Mouse (Mus musculus) spleen, adult 18-20 months (tissue): ENCODE measurements around the gene Fut11.
"Not testable (repeated sequence)": the region's sequence is repeated elsewhere in the genome, so short reads cannot be mapped to it uniquely, and the experiment has no call there.

Experiments
- DNase-seq, 2 experiments: peaks; one replicate each; pipeline ENCODE4 v3.0.0; 2022; ENCODE audit warnings: mixed read lengths in 2 of 2

Fut11 gene

DNA sequence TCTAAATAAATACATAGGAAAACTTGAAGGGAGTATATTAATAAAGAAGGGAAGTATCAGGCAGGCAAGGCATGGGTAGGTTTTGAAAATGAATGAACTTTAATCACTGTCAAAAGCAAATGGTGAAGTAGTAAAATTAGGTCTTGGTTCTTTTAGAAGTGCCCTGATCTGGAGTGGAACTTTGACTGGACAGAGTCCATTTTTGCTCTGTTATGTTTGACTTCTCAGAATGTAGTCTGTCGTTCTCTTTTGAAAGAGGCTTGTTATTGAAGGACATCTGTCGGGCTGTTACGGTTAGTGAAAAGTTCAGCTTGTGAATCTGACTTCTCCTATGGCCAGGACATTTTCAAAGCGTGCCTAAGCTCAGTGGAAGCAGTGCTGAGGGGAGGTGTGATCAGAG is 16.9 kb upstream of the Fut11 start:
- DNase-seq, result no peak

DNA sequence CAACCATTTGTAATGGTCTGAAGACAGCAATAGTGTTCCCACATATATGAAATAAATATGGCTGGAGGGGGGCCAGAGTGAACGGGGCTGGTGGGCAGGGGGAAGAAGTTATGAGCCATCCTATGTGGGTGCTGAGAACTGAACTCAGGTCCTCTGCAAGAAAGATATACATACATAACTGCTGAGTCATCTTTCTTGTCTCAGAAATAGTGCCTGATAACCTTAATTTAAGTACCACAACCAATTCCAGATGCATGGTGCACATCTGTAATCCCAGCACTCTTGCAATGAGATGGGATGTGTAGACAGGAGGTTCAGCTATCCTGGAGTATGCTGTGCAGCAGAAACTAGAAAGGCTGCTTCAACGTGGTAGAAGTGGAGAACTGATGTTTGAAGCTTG is 13.0 kb upstream of the Fut11 start:
- no peak for DNase-seq

DNA sequence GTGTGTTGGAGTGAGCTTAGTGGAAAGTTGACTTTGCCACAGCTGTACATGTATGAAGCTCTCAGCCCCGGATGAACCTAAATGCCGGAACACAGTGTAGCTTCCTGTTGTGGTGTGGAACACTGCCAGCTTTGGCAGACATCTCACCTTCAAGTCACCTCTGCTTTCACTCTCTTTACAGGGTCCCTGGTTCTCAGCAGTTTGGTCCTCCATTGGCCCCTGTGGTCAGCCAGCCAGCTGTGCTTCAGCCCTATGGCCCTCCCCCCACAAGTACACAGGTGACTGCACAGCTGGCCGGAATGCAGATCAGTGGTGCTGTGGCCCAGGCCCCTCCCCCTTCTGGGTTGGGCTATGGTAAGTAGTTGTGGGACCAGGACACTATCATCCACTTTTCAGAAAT is 12.3 kb upstream of the Fut11 start:
- DNase-seq, result peak; percentile 59 to 63

DNA sequence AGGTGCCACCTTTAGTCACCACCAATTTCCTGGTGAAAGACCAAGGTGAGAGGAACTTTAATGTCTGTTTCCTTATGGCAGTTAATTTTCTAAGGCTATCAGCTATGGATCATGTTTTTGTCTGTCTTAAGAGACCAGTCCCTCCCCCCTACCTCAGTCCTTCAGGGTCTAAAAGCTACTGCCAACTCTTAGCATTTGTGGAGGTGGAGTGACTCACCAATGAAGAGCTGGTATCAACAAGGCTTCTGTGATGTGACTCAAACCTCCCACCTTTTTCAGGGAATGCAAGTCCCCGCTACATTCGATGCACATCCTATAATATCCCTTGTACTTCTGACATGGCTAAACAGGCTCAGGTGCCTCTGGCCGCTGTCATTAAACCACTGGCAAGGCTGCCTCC is 8.2 kb upstream of the Fut11 start:
- no peak for DNase-seq

DNA sequence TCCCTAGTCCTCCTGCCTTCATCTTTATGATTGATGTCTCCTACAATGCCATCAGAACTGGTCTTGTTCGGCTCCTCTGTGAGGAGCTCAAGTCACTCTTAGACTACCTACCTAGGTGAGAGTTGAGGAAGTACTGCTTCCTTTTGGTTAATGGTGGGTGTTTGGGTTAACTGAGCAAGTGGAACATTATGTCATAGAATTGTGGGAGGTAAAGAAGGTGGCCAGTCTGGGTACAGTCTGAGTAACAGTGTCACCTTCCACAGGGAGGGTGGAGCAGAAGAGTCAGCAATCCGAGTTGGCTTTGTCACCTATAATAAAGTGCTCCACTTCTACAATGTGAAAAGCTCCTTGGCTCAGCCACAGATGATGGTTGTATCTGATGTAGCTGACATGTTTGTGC is 5.8 kb upstream of the Fut11 start:
- DNase-seq, result no peak

DNA sequence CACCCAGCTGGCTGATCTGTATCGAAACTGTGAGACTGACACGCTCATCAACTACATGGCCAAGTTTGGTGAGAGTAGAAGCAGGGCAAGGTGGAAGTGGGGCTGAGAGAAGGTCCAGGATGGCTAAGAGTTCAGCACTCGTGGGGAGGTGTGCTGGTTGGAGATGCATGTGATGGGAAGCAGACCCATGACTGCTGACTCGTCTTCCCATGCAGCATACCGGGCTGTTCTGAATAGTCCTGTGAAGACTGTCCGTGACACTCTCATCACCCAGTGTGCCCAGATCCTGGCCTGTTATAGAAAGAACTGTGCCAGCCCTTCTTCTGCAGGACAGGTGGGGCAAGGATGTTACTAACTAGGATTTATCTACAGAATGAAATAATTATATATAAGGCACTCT is 3.0 kb upstream of the Fut11 start:
- no peak for DNase-seq

DNA sequence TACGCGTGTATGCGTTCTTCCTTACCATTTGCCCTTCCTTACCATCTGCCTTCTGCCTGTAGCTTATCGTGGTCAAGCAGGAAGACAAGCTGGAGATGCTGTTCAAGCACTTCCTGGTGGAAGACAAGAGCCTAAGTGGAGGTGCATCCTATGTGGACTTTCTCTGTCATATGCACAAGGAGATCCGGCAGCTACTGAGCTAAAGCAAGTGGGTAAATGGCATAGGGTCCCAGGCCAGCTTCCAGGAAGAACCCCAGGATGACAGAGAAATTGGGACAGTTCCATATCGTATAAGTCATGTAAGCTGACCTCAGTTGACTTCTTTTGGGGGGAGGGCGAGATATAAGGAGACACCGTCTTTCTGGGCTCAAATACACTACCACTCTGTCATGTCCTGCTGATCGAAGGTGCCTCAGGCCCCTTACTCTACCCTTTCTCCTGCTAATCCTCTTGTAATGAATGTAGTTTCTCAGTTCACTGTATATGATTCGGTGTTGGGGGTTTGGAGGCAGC is 1.1 kb upstream of the Fut11 start:
- DNase-seq, result no peak

DNA sequence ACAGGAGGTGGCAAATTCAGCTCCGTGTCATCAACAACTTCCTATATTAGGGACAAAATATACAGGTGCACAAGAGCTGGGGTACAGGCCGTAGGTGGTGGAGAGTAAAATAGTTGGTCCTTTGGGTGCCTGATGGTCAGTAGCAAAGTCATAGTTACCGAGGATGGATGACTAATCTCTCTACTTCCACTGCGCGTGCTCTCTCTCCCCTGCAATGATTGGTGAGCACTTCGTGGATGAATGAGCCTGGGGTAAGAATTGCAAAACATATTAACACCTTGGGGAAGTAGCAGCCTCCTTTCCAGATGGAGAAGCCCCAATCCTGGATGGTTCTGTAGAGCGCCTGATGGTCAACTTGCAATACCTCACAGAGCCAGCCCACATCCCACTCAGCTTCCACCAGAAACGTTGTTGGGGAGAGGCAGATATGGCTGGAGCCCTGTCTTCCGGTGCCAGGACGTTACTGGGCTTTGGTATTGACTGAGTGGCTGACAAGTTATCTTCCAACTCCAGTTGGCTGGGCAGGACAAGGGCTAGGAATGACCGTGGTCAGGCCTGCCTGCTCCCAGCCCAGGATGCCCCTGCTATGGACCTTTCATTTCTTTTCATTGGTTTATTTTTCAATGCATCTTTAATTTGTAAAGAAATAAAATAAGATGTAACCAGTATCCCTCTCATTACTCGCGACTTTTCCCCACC is 434 bp upstream of the Fut11 start:
- no peak for DNase-seq

DNA sequence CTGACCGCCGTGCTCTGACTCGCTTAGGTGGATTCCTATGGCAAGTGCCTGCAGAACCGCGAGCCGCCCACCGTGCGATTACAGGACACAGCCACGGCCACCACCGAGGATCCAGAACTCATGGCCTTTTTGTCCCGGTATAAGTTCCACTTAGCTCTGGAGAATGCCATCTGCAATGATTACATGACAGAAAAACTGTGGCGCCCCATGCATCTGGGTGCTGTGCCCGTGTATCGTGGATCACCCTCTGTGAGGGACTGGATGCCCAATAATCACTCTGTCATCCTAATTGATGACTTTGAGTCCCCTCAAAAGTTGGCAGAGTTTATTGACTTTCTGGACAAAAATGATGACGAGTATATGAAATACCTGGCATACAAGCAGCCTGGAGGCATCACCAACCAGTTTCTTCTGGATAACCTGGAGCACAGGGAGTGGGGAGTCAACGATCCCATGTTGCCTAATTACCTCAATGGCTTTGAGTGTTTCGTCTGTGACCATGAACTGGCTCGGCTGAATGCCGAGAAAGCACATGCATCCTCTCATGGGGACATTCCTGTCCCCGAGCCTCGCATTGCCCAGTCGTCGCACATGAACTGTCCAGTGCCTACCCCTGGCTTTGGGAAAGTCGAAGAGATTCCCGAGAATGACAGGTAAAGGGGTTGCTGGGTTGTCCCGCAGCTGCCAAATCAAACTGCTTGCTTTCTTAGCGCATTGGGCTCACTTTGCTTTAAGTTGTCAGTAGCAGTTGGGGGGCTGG is 1.2 kb downstream of the Fut11 start:
- no peak for DNase-seq

DNA sequence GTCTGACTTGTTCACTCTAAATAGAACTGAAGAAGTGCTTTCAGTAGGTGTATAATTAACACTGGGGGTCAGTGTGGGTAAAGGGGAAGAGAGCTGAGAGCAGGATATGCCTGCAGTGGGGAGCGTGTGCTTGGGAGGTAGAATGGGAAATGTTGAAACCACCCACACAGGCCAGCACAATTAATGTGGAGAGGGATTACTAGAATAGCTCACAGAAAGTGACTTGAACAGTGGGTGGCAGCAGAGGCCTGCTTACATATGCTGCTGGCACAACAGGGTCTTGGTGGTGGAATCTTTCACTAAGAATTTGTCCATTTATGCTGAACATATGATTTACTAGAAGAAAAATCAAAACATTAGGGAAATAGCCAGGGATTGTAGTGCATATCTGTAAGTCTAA is 2.2 kb downstream of the Fut11 start:
- DNase-seq, result peak in 1 of 2 experiments; percentile 44

DNA sequence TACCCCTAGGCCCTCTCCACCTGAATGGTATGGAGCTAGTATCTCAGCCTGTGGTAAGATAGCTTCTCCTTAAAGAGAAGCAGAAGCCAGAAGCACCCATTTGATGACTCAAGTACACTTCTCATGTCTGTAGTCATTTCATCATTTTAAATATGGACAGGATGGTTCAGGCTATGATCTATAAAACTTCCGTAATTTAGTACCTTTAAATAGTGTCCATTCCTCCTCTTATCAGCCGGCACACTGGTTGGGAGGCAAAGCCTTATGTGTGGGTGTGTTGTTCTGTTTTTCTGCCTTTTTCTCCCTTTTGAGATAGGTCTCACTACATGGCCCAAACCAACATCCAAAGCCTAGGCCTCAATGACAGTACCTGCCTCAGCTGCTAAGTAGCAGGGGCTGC is 3.7 kb downstream of the Fut11 start:
- no peak for DNase-seq

DNA sequence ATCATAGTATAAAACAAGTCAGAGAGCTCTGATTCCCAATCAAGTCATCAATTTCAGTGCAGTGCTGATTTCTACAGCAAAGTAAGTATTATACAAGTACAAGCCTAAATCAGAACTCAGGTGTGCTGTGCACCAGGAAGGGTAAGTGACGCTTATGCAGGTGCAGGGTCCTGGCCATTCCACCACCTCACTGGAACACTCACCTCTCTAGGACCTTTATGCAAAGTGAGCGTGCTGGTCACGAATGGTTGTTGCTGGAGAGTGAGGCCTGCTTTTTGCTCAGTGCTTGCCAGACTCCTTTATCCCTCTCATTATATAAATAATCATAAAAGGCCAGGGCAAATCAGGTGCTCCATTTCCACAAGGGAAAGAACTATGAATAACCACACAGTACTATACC is 5.6 kb downstream of the Fut11 start:
- no peak for DNase-seq

DNA sequence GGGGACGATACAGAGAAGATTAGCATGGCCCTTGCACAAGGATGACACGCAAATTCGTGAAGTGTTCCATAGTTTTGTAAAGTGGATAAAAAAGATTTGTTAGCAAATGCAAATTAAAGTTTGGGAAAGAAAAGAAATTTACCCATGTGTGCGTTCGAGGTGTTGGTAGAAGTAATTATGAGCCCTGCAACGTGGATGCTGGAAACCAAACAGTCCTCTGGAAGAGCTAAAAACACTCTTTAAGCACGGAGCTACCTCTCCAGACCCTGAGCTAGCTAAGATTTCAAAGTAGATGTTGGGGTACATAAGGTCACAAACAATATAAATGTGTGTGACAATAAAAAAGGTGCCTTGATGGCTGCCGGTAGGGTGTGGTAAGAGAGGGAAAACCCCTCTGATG is 6.8 kb downstream of the Fut11 start:
- no peak for DNase-seq

DNA sequence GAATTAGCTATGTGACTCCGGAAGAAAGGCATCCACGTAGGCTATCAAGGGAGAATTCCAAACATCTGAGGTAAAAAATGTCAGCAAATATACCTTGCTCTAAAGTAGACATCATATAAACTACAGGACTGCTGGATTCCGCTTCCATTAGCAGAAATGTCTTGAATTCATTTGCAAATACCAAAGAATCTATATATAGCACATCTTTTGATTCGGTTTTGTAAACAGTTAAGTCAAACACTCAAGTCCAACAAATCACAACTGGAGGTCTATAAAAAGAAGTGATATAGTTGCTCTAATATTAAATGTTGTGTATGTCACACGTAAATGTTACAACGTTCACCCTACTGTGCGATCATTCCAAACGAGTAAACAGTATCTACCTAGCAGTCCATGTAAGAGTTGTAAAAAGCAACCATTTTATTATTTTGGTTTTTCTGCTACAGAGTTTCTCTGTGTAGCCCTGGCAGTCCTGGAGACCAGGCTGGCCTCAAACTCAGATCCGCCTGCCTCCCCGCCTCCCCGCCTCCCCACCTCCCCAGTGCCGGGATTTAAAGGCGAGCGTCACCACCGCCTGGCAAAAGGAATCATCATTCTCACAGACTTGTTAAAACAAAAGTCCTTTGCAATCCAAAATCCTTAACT is 7.5 kb downstream of the Fut11 start:
- no peak for DNase-seq

DNA sequence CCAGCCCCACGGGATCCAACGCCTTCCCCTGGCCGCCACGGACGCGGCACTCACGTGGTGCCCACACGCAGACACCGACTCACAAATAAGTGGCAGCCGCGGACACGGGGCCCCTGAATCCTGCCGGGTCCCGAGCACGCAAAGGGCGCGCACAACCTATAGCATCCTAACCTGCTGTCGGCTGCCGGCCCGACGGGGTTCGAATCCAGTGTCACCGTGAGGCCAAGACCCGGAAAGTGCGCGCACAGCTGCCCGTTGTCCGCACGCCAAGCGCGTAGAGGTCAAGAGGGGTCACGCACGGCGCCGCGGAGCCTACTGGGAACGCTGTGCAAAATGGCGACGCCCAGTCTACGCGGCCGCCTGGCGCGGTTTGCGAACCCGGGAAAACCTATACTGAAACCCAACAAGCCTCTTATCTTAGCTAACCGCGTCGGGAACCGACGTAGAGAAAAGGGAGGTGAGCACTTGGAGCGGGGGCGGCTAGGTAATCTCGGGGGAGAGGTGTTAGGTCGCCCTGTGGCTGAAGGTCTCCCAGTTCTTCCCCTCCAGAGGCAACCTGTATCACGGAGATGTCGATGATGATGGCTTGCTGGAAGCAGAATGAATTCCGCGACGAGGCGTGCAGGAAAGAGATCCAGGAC is 8.1 kb downstream of the Fut11 start, which contains the start of gene Chchd1:
Chchd1 (plus strand) TSS at position 266 of the 641 bp plus-strand sequence.
- DNase-seq, result peak; percentile 74 to 87

DNA sequence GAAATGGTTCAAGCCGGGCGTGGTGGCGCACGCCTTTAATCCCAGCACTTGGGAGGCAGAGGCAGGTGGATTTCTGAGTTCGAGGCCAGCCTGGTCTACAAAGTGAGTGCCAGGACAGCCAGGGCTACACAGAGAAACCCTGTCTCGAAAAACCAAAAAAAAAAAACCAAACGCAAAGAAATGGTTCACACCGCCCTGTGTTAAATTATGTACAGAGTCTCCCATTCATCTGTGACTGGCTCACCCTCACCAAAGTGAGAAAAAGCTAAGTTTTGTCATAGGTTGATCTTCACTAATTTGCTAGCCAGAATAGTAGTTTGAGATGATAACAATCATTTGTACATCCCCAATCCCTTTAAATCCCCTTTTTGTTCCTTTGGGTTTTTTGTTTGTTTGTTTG is 8.7 kb downstream of the Fut11 start:
- DNase-seq, result not testable (repeated sequence)

DNA sequence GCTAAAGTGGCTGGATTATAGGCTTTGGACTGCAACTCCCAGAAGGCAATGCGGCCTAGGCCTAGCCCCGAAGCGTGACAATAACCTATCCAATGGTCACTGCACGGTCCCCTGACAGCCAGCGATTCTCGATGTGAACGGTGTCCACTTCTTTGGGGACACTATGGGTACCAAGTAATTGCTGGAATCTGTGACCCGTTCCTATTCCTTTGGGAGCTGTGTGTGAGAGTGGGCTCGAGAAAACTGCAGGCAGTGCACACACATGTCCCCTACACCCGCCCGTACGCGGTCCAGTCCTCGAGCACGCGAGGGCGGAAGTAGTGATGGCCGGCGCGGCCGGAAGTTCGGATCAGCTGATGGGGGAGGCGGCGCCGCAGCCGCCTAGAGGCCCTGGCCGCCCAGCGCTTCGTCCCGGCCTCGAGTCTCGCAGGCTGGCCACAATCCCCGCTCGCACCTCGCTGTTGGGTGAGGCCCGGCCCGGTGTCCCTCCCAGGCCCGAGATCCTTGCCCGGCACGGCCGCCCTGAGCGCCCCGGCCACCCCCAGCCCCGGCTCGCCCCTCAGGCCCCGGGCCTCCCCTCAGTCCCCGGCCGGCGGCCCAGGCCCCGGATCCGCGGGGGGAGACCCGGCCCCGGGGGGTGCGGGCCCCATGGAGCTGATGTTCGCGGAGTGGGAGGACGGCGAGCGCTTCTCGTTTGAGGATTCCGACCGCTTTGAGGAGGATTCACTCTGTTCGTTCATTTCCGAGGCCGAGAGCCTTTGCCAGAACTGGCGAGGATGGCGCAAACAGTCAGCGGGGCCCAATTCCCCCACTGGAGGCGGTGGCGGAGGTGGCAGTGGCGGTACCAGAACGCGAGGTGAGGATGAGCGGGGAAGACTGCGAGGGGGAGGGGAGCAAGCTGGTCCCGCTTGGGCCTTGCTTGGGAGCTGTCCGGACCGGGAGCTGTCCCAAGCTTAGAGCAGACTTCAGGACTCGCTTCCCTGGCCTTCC is 12.7 kb downstream of the Fut11 start, which contains the start of gene Zswim8:
Zswim8 (plus strand) TSS at position 352 of the 990 bp plus-strand sequence.
- DNase-seq, result peak; percentile 77 to 82

DNA sequence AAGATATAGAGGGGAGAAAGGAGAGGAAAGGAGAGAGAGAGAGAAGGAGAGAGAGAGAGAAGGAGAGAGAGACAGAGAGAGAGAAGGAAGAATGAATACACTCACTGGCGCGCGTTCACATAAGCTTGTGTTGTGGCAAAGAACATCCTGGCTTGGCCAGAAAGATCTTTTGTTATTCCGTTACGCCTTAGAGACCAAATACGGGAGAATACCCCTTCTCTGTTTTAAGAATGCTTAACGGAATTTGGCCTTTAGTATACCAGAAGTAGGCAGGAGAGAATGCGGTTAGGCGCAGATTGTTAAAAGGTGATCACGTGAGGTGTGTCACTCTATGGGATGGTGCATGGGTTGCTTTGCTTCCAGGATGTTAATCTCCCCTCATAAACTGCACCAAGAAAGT is 13.5 kb downstream of the Fut11 start:
- DNase-seq, result no peak

DNA sequence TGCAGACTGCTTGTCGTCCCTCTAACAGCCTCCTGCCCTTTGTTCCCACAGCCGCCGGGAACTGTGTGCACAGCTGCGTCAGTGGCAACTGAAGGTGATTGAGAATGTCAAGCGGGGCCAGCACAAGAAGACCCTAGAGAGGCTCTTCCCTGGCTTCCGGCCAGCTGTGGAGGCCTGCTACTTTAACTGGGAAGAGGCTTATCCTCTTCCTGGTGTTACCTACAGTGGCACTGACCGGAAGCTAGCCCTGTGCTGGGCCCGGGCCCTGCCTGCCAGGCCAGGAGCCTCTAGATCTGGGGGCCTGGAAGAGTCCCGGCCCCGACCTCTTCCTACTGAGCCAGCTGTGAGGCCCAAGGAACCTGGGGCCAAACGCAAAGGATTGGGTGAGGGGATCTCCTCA is 19.1 kb downstream of the Fut11 start:
- DNase-seq, result no peak

DNA sequence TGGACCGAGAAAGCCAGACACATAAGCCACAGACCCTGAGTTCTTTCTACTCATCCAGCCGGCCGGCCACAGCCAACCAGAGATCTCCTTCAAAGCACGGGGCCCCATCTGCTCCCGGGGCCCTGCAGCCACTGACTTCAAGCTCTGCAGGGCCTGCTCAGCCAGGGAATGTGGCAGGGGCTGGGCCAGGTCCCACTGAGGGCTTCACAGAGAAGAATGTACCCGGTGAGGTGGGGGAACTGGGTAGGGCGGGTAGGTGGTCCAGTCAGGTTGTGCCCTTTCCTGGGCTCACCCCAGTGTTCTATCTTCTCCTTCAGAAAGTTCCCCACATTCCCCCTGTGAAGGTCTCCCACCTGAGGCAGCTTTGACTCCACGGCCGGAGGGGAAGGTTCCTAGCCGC is 23.7 kb downstream of the Fut11 start:
- DNase-seq, result no peak

DNA sequence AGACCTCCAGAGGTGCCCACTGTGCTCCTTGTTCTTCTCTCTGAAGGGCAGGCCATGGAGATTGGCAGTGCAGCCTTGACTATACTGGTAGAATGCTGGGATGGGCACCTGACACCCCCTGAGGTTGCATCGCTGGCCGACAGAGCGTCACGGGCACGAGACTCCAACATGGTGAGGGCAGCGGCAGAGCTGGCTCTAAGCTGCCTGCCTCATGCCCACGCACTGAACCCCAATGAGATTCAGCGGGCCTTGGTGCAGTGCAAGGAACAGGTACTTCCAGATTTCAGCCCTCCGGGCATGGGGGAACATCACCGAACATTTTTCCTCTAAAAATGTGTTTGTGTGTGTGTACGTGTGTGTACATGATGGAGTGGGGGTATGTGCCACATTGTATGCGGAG is 25.0 kb downstream of the Fut11 start:
- no peak for DNase-seq

DNA sequence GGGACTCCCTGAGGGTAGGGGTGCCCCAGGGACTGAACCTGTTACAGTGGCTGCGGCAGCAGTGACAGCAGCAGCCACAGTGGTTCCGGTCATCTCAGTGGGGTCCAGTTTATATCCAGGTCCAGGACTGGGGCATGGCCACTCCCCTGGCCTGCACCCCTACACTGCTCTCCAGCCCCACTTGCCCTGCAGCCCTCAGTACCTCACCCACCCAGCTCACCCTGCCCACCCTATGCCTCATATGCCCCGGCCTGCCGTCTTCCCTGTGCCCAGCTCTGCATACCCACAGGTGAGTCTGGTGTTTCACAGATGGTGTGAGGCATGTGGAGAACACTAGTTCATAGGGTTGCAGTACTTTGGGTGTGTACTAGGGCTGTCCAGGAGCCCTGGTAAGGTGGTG is 26.6 kb downstream of the Fut11 start:
- no peak for DNase-seq
